Mouse (Mus musculus) liver (tissue): ENCODE measurements around the gene Il11ra2.
"Not testable (repeated sequence)": the region's sequence is repeated elsewhere in the genome, so short reads cannot be mapped to it uniquely, and the experiment has no call there.

Experiments used
- DNase-seq: peaks from one replicate; pipeline ENCODE4 v3.0.0-alpha.2; 2020; ENCODE audit warnings: mixed read lengths

Gene Il11ra2

GRCm38 (mm10) chr4:42661793-42662192 lies at the start of gene Il11ra2:
Gene Il11ra2 (minus strand): TSS chr4:42661893.
- not testable (repeated sequence) for DNase-seq

DNA sequence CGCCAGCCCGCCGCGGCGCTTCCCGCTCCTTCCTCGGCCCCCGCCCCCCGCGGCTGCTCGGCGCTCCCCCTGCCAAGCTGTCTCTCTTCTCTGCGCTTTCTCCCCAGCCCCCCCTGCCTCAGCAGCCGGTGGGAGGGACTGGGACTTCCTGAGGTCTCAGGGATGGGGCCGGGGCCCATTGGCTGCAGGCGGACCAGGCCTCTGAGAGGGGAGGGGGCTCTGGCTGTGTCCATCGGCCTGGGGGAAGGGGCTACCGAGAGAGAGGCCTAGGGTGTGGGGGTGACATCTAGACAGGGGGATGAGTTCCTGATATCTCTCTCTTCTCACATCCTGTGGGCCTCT lies 20.5 kb upstream of the Il11ra2 start:
- not testable (repeated sequence) for DNase-seq

DNA sequence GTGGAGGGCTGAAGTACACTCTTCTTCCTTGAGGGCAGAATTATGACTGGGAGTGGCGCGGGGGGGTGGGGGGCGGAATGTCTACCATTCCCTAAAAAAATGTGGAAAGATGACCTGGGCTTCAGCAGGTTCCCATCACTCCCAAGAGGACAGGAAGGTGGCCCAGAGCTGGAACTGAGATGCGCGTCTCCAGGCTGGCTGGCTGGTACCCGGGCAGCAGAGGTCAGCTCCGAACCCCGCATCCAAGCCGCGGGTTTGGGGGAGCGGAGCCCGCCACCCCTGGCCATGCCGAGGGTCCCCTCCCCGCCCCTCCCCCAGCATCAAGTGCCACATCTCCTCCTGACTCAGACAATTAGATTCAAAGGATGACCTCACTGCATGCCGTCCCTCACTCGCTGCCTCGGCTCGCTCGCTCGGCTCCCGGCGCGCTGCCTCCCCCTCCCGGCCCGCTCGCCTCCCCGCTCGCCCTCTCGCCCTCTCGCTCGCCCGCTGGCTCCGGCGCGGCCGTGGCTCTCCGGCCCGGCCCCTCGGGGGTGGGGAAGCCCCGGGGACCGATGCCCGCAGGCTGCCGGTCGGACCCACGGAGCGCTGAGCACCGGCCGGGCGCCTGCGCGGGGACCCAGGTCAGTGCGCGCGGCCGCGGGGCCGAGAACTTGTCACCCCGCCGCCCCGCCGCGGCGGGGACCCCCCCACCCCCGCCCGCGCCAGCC lies 19.9 kb upstream of the Il11ra2 start:
- DNase-seq: not testable (repeated sequence)

DNA sequence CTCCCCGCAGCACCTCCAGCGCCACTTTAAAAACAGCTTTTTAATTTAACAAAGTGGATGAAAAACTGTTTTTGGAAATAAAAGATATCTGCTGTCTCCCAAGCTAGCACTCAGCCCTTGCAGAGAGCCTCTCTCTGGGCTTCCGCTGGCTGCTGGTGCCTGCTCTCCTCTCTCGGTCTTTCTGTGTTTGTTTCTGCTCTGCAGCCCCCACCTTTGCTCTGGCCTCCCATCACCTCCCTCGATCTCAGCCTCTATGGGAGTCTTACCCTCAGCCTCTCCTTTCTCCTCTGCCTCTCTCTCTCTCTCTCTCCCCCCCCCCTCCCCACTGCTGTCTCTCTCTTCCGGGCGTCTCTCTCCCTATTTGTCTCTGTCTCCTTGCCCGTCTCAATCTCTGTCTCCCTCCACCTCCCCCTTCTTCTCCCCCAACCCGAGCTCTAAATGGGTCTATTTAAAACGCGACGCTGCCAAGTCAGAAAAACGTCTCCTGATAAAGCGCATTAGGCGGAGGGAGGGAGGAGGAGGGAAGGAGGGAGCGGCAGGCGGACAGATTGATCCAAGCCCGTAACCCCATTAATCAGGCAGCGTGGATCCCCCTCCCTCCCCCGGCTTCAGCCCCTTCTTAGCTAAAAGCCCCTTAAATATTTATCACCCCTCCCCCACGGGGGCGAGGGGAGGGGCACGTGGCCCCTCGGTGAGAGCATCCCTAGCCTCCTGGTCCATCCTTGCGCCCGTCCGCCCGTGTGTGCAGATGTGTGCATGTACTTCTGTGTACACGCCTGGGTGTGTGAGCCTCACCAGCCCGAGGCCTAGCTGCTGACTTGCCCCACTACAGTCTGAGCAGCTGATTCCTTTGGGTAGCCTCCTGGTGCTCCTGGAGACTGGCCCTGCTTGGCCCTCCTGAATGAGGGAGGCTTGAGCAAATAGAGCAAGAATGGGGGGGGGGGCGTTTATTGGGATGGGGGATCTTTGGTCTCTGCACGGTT lies 19.0 kb upstream of the Il11ra2 start:
- not testable (repeated sequence) for DNase-seq

DNA sequence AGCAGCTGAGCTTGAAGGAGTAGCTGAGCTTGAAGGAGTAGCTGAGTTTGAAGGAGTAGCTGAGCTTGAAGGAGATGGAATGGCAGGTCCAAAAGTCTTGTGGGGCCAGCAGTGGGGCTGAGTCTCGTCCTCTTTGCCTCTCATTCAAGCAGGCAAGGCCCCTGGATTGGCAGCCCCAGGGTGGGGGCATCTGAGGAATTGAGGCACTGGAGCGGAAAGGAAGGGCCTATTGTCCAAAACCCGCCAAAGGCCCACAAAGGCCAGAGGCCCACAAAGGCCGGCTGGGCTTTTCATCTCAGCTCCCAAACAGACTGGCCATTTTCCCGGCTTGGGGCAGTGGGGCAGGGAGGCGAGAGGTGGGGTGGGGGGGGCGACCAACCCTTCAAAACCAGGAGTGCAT lies 17.7 kb upstream of the Il11ra2 start:
- DNase-seq: not testable (repeated sequence)

DNA sequence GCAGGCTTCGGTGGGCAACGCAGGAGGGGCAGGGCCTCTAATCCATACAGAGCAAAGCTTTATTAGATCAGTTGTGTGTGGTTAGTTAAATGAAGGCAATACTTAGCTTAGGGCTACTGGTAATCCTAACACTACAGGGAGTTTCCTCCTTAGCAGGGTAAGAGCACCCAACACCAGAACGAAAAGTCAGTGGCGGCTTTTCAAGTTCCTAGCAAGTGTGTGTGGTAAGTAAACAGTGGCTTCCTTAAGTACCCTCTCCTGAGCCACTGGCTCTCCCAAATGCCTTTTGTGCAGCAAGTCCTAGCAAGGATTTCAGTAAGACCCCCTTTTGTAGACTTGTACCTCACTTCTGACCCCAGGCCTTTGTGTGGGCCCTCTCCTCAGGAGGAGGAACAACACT lies 13.7 kb upstream of the Il11ra2 start:
- not testable (repeated sequence) for DNase-seq

- not testable (repeated sequence) for DNase-seq
Observed at GRCm38 (mm10) chr4:42654951-42655350, 6.7 kb downstream of the Il11ra2 start, which contains the start of gene Ccl27b. Gene Ccl27b (plus strand): TSS chr4:42655251.

- not testable (repeated sequence) for DNase-seq
Observed at GRCm38 (mm10) chr4:42629419-42629818, 32.3 kb downstream of the Il11ra2 start, which contains the start of gene Gm2564. Gene Gm2564 (plus strand): TSS chr4:42629719.

DNA sequence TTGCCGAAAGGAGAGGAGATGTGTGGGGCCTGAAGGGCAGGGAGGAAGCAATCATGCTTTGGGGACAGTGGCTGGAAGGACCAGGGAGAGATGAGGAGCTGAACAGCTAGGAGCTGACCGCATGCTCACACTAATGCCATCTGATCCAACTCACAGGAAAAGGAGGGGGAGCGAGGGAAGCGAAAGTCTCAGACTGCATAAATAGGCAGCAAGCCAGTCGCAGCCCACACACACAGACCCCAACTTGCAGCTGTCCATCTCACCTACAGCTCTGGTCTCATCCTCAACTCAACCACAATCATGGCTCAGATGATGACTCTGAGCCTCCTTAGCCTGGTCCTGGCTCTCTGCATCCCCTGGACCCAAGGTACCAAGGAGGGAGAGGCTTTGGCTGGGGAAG lies 49.8 kb downstream of the Il11ra2 start, which contains the start of gene Gm10591:
TSS of gene Gm10591 (plus strand) at position 301 of the 400 bp plus-strand sequence.
- not testable (repeated sequence) for DNase-seq
